Mouse (Mus musculus) liver, adult 2 months (tissue): Measurements from ENCODE around the gene Fbl.

Experiments
- CTCF ChIP-seq: fragments of 200-500 bp; IDR thresholded peaks from 2 replicates; pipeline ENCODE4 v1.5.1; 2011; ENCODE audit warnings: low read depth, low read length, control low read depth
- POLR2A ChIP-seq: fragments of 200-500 bp; IDR thresholded peaks from 2 replicates; pipeline ENCODE4 v1.6.1; 2011; ENCODE audit warnings: low read length, control low read depth; ENCODE audit not compliant: insufficient read depth; ENCODE audit errors: extremely low read depth

DNA sequence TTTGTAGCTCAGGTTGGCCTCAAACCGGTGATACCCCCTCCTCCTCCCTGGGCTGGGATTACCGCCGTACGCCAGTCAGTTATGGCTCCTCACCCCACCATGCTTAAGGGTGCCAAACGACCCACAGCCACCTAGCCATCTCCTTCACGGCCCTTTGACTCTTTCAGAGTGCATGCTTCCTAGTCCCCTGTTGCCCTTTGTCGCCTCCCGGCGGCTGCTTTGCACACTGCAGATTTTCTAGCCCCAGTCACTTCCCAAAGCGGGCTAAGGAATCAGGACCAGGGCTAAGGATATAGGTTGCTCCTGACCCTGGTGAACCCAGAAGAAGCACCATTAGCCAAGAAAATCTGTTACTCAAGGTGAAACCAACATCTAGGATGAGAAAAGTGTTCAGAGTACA is 44.6 kb downstream of the Fbl start:
- TF ChIP-seq CTCF (peak; percentile 96), POLR2A (no peak)
